Mouse (Mus musculus) small intestine, adult 2 months (tissue): ENCODE results near the gene Slc38a6.

ENCODE experiments used
- CTCF ChIP-seq: fragments of 200-500 bp; IDR thresholded peaks from 2 replicates; pipeline ENCODE4 v1.5.1; 2012; ENCODE audit warnings: low read depth, mild to moderate bottlenecking, control low read depth, inconsistent platforms, low read length, moderate library complexity, mixed read lengths; ENCODE audit not compliant: insufficient replicate concordance, insufficient read length; ENCODE audit errors: extremely low read depth
- POLR2A ChIP-seq: fragments of 200-500 bp; IDR thresholded peaks from 2 replicates; pipeline ENCODE4 v1.6.1; 2012; ENCODE audit warnings: low read depth, mild to moderate bottlenecking, control low read depth, inconsistent platforms, low read length, moderate library complexity

- TF ChIP-seq CTCF (no peak), POLR2A (no peak)
Observed at GRCm38 (mm10) chr12:73357736-73358135, 71.2 kb downstream of the Slc38a6 start.
